Mouse (Mus musculus) E14TG2a.4 (cell line): ENCODE data around the gene Marcks.

Source experiments
- CTCF ChIP-seq: conservative IDR thresholded peaks from 2 replicates; pipeline ENCODE4 v1.5.1; 2014; ENCODE audit warnings: low read length
- POU5F1 ChIP-seq: IDR thresholded peaks from 2 replicates; pipeline ENCODE4 v1.6.1; 2014; ENCODE audit warnings: low read length, borderline replicate concordance

DNA sequence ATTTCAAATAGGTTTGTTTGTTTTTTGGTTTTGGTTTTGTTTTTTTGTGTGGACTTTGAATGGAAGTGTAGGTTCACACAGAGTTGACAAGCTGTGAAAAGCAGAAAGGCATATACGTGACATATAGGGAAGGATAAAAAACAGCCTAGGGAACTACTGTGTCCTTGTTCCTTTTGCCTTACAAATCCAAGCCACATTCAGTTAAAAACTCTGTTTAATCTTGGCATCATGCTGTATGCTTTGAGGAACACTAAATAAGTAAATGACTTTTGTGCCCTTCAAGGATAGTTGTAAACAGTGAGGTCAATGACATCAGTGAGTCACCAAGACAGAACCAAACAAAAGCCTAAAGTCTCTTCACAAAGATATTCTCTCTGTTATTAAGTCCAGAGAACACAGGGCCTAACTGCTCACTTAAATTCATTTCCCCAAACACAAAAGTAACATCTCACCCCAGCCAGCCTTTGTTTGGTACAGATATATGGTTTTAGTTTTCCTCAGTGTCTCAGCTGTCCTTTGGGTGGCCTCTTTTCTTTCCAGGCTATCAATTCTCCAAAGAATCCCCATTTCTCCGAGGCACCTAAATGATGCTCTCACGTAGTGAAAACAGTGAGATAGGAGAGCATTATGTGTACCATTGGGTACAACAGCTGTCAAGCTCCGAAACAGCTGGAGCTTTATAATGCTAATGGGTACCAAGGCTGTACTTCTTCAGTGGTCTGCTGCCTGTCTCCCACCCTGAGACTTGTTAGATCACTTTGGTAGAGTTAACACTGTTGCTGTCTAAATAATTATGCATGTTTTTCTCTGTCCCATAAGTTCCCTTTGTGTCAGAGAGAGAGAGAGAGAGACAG lies 36.3 kb downstream of the Marcks start:
- TF ChIP-seq CTCF (no peak), POU5F1 (no peak)
